Mouse (Mus musculus) heart, embryonic 15.5 days (tissue): ENCODE measurements around the gene Serinc5. TPM values are rescaled to one million over a fixed set of nuclear protein-coding genes. Genes with fewer than 3 reads are reported as not detected.

Source experiments
- ATAC-seq: fragments of 200-750 bp; cut with Nextera tagmentation; replicated peaks from 2 replicates; pipeline ENCODE4 v1.8.0; 2017; ENCODE audit warnings: low read depth, moderate TSS enrichment; ENCODE audit not compliant: insufficient number of reproducible peaks, insufficient read depth, low FRiP score
- H3K27ac ChIP-seq: fragments of 300-500 bp; sonication (generic); 2 replicates; pipeline ENCODE4 v1.5.1; 2015; ENCODE audit warnings: mild to moderate bottlenecking, inconsistent platforms
- H3K27me3 ChIP-seq: fragments of 300-500 bp; sonication (generic); 2 replicates; pipeline ENCODE4 v1.6.1; 2015; ENCODE audit warnings: inconsistent platforms
- H3K36me3 ChIP-seq: fragments of 300-500 bp; sonication (generic); 2 replicates; pipeline ENCODE4 v1.6.1; 2015; ENCODE audit warnings: mild to moderate bottlenecking, inconsistent platforms
- H3K4me1 ChIP-seq: fragments of 300-500 bp; sonication (generic); replicated peaks from 2 replicates; pipeline ENCODE4 v1.6.1; 2015; ENCODE audit warnings: inconsistent platforms
- H3K4me2 ChIP-seq: fragments of 300-500 bp; sonication (generic); 2 replicates; pipeline ENCODE4 v1.6.1; 2015; ENCODE audit warnings: inconsistent platforms, mild to moderate bottlenecking, moderate library complexity
- H3K4me3 ChIP-seq: fragments of 300-500 bp; sonication (generic); 2 replicates; pipeline ENCODE4 v1.5.1; 2015; ENCODE audit warnings: mild to moderate bottlenecking, inconsistent platforms
- H3K9ac ChIP-seq: fragments of 300-500 bp; sonication (generic); 2 replicates; pipeline ENCODE4 v1.6.1; 2015; ENCODE audit warnings: mild to moderate bottlenecking, inconsistent platforms
- H3K9me3 ChIP-seq: fragments of 300-500 bp; sonication (generic); replicated peaks from 2 replicates; pipeline ENCODE4 v1.6.1; 2016; ENCODE audit warnings: inconsistent platforms
- WGBS: fragments of 180-500 bp; shearing (Covaris S2); methylation state at CpG from one replicate; pipeline ENCODE4 v1.1.7; 2015; ENCODE audit warnings: mixed read lengths; 5-methylcytosine and 5-hydroxymethylcytosine counted together
- polyA plus RNA-seq: library from polyadenylated mRNA; unstranded; fragments of >200 nt; fragmentation: Nextera tagmentation; extraction: Ambion mirVana; gene quantifications from 2 replicates; pipeline ENCODE4 v1.2.1, GENCODE M21; 2015

The Serinc5 gene
- polyA plus RNA-seq, 1 experiment from 2014 or later = 9.6 TPM

GRCm38 (mm10) chr13:92707941-92708340 lies 97.0 kb downstream of the Serinc5 start:
- no peaks in the 10 kb centered on the region for H3K27me3 ChIP-seq

GRCm38 (mm10) chr13:92708466-92708865 lies 97.6 kb downstream of the Serinc5 start:
- no peak for ATAC-seq
- Histone ChIP-seq H3K4me3 (no peak overlapping the region), H3K36me3 (peaks cover 14% of the 10 kb centered on the region; the same call in 1 of the 2 replicates), H3K4me1 (peaks cover under 1% of the 10 kb centered on the region), H3K4me2 (no peak overlapping the region), H3K9ac (no peak overlapping the region), H3K27ac (no peak overlapping the region), H3K9me3 (no peaks in the 10 kb centered on the region), H3K27me3 (no peaks in the 10 kb centered on the region)
- 87% methylated on average over 1 of the region's 1 CpGs for WGBS

More at GRCm38 (mm10) chr13:92707941-92708340, 97.0 kb downstream of the Serinc5 start:
- no peak overlapping the region for H3K4me2 ChIP-seq
- peaks cover 14% of the 10 kb centered on the region; the same call in 1 of the 2 replicates for H3K36me3 ChIP-seq
- 72% methylated on average over 2 of the region's 2 CpGs for WGBS
- no peaks in the 10 kb centered on the region for H3K9me3 ChIP-seq
- H3K4me3 ChIP-seq = no peak overlapping the region
- ATAC-seq = no peak
- H3K4me1 ChIP-seq = peaks cover 6% of the 10 kb centered on the region
- no peak overlapping the region for H3K9ac ChIP-seq
- no peak overlapping the region for H3K27ac ChIP-seq

- no peaks in the 10 kb centered on the region for H3K9me3 ChIP-seq
- H3K36me3 ChIP-seq = peaks cover 14% of the 10 kb centered on the region; the same call in 1 of the 2 replicates
- ATAC-seq = no peak
- H3K27me3 ChIP-seq = no peaks in the 10 kb centered on the region
- H3K9ac ChIP-seq = no peak overlapping the region
- no peak overlapping the region for H3K4me2 ChIP-seq
- H3K4me3 ChIP-seq = no peak overlapping the region
- H3K4me1 ChIP-seq = no peaks in the 10 kb centered on the region
- H3K27ac ChIP-seq = no peak overlapping the region
- WGBS = 62% methylated on average over 3 of the region's 3 CpGs
Observed at GRCm38 (mm10) chr13:92709535-92709934, 98.6 kb downstream of the Serinc5 start.

- WGBS = 53% methylated on average over 1 of the region's 1 CpGs
- no peak for ATAC-seq
- H3K4me1 ChIP-seq = no peaks in the 10 kb centered on the region
Observed at GRCm38 (mm10) chr13:92710361-92710760, 99.5 kb downstream of the Serinc5 start.

DNA sequence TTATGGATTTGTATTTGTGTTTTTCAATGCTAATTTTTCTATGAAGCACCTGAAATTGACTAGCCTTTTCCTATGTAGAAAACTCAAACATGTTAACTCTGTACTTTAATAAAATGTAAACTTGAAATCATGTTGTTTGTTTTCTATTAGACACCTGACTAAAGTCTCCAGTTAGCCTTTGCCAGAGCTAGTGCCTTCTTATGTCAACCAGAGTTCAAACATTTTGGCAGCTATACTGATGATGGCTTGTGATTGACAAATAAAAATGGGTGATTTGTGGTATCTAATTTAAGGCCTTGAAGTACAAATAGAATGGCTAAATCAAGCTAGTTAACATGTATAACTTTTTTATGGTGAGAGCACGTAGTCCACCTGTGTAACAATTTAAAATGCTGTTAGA lies 100.9 kb downstream of the Serinc5 start:
- Histone ChIP-seq H3K27me3 (no peaks in the 10 kb centered on the region), H3K4me1 (no peaks in the 10 kb centered on the region), H3K4me2 (no peak overlapping the region), H3K9ac (no peak overlapping the region), H3K27ac (no peak overlapping the region), H3K36me3 (peaks cover 7% of the 10 kb centered on the region; the same call in 1 of the 2 replicates), H3K4me3 (no peak overlapping the region), H3K9me3 (no peaks in the 10 kb centered on the region)
- ATAC-seq = no peak
- 93% methylated on average over 1 of the region's 1 CpGs for WGBS

More at GRCm38 (mm10) chr13:92710361-92710760, 99.5 kb downstream of the Serinc5 start:
- Histone ChIP-seq H3K27ac (no peak overlapping the region), H3K9ac (no peak overlapping the region), H3K9me3 (no peaks in the 10 kb centered on the region), H3K4me3 (no peak overlapping the region), H3K4me2 (no peak overlapping the region), H3K36me3 (peaks cover 14% of the 10 kb centered on the region; the same call in 1 of the 2 replicates), H3K27me3 (no peaks in the 10 kb centered on the region)

GRCm38 (mm10) chr13:92712619-92713018 lies 101.7 kb downstream of the Serinc5 start:
- H3K27me3 ChIP-seq = no peaks in the 10 kb centered on the region
- H3K4me3 ChIP-seq = no peak overlapping the region
- H3K4me2 ChIP-seq = no peak overlapping the region
- no peaks in the 10 kb centered on the region for H3K4me1 ChIP-seq
- 78% methylated on average over 4 of the region's 4 CpGs for WGBS
- H3K9ac ChIP-seq = no peak overlapping the region
- H3K36me3 ChIP-seq = peaks cover 7% of the 10 kb centered on the region; the same call in 1 of the 2 replicates
- ATAC-seq = no peak
- no peak overlapping the region for H3K27ac ChIP-seq
- H3K9me3 ChIP-seq = no peaks in the 10 kb centered on the region

GRCm38 (mm10) chr13:92717851-92718665 lies 107.2 kb downstream of the Serinc5 start:
- no peaks in the 10 kb centered on the region for H3K9me3 ChIP-seq
- ATAC-seq = no peak
- no peaks in the 10 kb centered on the region for H3K27me3 ChIP-seq
- H3K4me1 ChIP-seq = no peaks in the 10 kb centered on the region
- 89% methylated on average over 3 of the region's 3 CpGs for WGBS
- H3K4me3 ChIP-seq = no peak overlapping the region
- H3K4me2 ChIP-seq = no peak overlapping the region
- no peak overlapping the region for H3K27ac ChIP-seq
- no peaks in the 10 kb centered on the region for H3K36me3 ChIP-seq
- H3K9ac ChIP-seq = no peak overlapping the region

DNA sequence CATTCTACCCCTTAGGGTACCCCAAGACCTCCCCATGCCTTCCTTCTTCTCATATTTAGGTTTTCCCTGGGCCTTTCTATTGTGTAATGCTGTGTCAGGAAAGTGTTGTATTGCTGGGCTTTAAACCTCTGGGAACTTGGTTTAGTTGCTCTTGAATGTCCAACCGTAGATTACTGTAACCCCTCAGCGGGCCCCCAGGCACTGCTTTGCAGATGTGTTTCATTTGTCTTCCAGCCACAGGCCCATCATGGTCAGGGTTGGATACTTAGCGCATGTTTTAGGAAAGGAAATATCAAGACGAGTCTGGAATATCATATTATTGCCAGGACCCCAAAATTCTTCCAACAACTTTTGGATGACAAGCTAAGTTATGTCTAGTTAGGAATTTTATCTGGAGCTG lies 110.1 kb downstream of the Serinc5 start:
- Histone ChIP-seq H3K27ac (no peak overlapping the region), H3K4me3 (no peak overlapping the region), H3K4me1 (no peaks in the 10 kb centered on the region), H3K36me3 (no peaks in the 10 kb centered on the region), H3K4me2 (no peak overlapping the region), H3K9ac (no peak overlapping the region), H3K9me3 (no peaks in the 10 kb centered on the region), H3K27me3 (no peaks in the 10 kb centered on the region)
- ATAC-seq = no peak
- WGBS = 73% methylated on average over 4 of the region's 4 CpGs

DNA sequence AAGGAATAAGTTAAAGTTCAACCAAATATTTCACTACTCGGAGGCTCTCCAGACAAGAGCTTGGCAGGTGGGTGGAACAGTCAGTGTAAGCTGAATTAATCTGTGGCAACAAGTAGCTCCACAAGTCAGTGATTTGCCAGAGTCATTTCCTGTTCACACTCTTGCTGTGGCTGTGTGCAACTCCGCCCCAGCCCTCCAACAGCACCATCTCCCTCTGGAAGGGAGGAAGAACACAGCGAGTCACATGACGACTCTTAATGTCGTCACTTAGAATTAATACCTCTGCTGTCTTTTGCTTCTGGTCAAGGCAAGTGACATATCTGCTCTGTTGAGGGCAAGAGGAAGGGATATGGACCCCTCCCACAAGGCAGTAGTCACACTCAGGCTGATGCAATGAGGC lies 111.5 kb downstream of the Serinc5 start:
- H3K4me1 ChIP-seq = no peaks in the 10 kb centered on the region
- no peak overlapping the region for H3K9ac ChIP-seq
- 56% methylated on average over 5 of the region's 5 CpGs for WGBS
- H3K4me2 ChIP-seq = no peak overlapping the region
- H3K36me3 ChIP-seq = no peaks in the 10 kb centered on the region
- no peak for ATAC-seq
- no peak overlapping the region for H3K27ac ChIP-seq
- H3K27me3 ChIP-seq = no peaks in the 10 kb centered on the region
- no peaks in the 10 kb centered on the region for H3K9me3 ChIP-seq
- H3K4me3 ChIP-seq = no peak overlapping the region

GRCm38 (mm10) chr13:92729811-92730210 lies 118.9 kb downstream of the Serinc5 start:
- 39% methylated on average over 13 of the region's 13 CpGs for WGBS
- Histone ChIP-seq H3K4me1 (peaks cover 7% of the 10 kb centered on the region), H3K4me2 (peak overlapping the region; percentile 36)

DNA sequence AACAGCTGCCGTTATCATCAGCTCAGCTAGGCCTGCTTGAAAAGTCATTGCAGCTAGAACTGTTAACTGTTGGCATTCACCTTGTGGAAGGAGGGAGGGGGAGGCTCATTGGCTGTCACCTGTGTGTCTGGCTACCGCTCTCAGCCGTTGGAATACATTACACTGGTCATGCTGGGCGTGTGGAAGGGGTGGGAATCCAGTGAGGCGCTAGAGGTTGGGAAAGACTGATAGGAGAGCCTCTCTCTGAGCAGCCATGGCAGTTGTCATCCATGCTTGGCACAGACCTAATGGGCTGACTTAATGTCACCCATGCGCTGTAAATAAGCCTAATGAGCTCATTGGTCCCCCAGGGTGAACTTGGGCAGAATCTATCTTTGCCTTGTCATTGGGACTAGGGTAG lies 120.9 kb downstream of the Serinc5 start:
- 54% methylated on average over 6 of the region's 6 CpGs for WGBS
- no peak overlapping the region for H3K27ac ChIP-seq
- no peaks in the 10 kb centered on the region for H3K9me3 ChIP-seq
- H3K9ac ChIP-seq = no peak overlapping the region
- H3K36me3 ChIP-seq = no peaks in the 10 kb centered on the region
- peaks cover 7% of the 10 kb centered on the region for H3K4me1 ChIP-seq
- H3K4me2 ChIP-seq = no peak overlapping the region
- H3K4me3 ChIP-seq = no peak overlapping the region
- no peaks in the 10 kb centered on the region for H3K27me3 ChIP-seq
- ATAC-seq = no peak

More at GRCm38 (mm10) chr13:92729811-92730210, 118.9 kb downstream of the Serinc5 start:
- Histone ChIP-seq H3K9ac (no peak overlapping the region), H3K36me3 (no peaks in the 10 kb centered on the region), H3K9me3 (no peaks in the 10 kb centered on the region), H3K4me3 (no peak overlapping the region), H3K27ac (no peak overlapping the region), H3K27me3 (no peaks in the 10 kb centered on the region)
- 0 out of 2 replicates have a peak, but pooled peaks have one; percentile 18 for ATAC-seq

DNA sequence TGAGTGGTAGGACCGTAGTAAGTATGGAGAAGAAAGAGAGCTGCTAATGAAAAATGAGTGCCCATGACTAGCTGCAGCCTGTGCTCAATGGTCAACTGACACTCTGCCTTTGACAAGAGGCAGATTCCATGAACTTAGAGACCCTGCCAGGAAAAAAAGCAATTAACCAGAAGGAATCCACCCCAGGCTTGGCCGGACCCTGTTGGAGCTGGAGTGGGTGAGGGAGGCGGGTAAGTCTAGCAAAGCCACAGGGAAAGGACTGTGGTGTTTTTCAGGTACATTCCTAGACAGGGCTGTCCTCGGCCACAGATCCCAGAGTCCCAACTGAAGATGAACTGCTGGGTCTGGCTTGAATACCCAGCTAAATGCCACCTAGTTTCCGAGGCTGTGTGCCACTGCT lies 121.9 kb downstream of the Serinc5 start:
- Histone ChIP-seq H3K27ac (no peak overlapping the region), H3K9me3 (no peaks in the 10 kb centered on the region), H3K36me3 (no peaks in the 10 kb centered on the region), H3K9ac (no peak overlapping the region), H3K27me3 (no peaks in the 10 kb centered on the region), H3K4me1 (peaks cover 7% of the 10 kb centered on the region), H3K4me3 (no peak overlapping the region), H3K4me2 (no peak overlapping the region)
- ATAC-seq = no peak
- WGBS = 76% methylated on average over 5 of the region's 5 CpGs
